Mouse (Mus musculus): ENCODE measurements around the gene Mfn1. TPM values are rescaled to one million over a fixed set of nuclear protein-coding genes. Genes with fewer than 3 reads are reported as not detected.

Mfn1 gene
- polyA plus RNA-seq, 1 experiment = 55.1 TPM

DNA sequence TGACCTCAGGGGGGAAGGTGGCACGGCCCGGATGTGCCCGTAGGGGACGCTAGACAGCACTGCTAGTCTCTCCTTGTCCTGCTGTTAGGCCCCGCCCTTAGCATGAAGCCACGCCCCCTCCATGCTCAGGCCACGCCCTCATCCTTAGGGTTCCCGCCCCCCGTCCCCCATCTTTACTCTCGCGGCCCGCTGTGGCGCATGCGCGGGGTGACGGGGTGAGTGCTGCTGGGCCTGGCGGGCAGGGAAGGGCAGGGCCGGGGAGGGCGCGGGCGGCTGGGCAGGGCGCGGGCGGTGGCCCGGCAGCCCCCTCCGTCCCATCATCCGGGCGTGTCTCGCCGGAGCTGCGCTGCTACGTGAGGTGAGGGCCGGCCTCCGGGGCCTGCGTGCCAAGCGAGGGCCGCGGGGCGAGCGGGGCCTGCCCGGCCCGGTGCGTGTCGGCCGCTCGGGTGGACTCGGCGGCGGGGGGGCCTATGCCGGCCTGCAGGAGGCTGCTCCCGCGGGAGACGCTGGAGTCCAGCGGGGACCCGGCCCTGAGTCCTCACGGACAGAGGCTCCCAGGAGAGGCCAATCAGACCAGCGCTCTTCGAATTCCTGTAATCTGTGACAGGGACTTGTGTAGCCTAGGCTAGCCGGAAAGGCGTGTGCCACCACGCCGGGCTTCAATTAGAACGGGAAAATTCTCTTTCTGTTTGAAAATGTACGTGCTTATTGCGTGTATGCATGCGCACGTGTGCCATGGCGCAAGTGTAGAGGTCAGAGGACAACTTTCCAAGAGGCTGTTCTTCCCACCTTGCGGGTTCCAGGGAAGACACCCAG is 18.7 kb upstream of the Mfn1 start:
- H3K4me3 ChIP-seq (ENCODE audit: insufficient read depth, low read length) = peak overlapping the region; percentile 82
- H3K27ac ChIP-seq (ENCODE audit: insufficient read depth, low read length) = peak overlapping the region; percentile 35
- H3K4me1 ChIP-seq (ENCODE audit: control insufficient read depth, insufficient read depth, low read length) = peaks cover 6% of the 10 kb centered on the region; the same call in 1 of the 2 replicates
- TF ChIP-seq POLR2A (IDR thresholded peaks at IDR 0.05; ENCODE audit: low read depth, low read length) (peak; percentile 71), CTCF (IDR thresholded peaks at IDR 0.05; ENCODE audit: borderline replicate concordance, insufficient read depth, low read length) (peak; percentile 78; the same call in 1 of the 2 replicates)

DNA sequence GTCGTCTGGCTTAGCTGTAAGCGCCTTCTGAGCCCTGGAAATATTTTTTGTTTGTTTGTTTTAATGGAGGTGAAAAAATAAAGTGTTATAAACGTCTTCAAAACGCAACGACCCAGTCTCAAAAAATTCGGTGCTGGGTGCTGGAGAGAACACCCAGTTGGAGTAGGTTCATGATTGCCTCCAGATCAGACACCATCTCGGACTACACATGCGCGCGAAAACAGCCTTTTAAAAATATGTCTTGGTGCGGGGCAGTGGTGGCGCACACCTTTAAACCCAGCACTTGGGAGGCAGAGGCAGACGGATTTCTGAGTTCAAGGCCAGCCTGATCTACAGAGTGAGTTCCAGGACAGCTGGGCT is 18.1 kb upstream of the Mfn1 start:
- H3K4me1 ChIP-seq (ENCODE audit: control insufficient read depth, insufficient read depth, low read length) = peaks cover 6% of the 10 kb centered on the region; the same call in 1 of the 2 replicates
- peak overlapping the region; percentile 82 for H3K4me3 ChIP-seq (ENCODE audit: insufficient read depth, low read length)
- TF ChIP-seq CTCF (IDR thresholded peaks at IDR 0.05; ENCODE audit: borderline replicate concordance, insufficient read depth, low read length) (no peak), POLR2A (IDR thresholded peaks at IDR 0.05; ENCODE audit: low read depth, low read length) (no peak)
- H3K27ac ChIP-seq (ENCODE audit: insufficient read depth, low read length) = peak overlapping the region; percentile 34

DNA sequence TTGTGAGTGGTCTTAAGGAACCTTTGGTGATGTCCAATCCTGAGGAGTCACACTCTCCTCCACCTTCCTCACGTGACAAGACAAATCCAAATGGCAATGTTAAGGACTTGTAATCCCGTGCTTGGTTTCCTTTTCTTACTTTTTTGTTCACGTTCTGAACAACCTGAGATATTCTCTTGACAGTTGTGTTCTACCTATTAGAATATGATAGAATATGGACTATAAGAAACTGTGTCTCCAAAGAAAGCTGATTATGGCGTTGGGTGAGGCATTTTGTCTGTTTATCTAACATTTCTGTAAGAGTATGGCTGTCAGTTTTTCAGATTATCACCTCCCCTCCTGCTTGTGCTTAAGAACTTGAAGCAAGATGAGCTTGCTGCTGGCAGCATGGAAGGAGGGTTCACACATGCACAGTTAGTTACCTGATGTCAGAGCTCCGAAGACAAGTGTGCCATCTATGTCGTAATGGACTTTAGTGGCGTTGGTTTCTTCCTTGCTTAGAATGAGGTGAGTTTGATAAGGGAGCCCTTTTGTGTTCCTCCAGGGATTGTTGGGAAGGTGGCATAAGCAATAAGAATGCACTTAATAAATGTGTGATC is 16.5 kb upstream of the Mfn1 start:
- Histone ChIP-seq H3K4me3 (ENCODE audit: insufficient read depth, low read length) (no peak overlapping the region), H3K4me1 (ENCODE audit: control insufficient read depth, insufficient read depth, low read length) (peaks cover 6% of the 10 kb centered on the region; the same call in 1 of the 2 replicates), H3K27ac (ENCODE audit: insufficient read depth, low read length) (no peak overlapping the region)
- TF ChIP-seq CTCF (IDR thresholded peaks at IDR 0.05; ENCODE audit: borderline replicate concordance, insufficient read depth, low read length) (no peak), POLR2A (IDR thresholded peaks at IDR 0.05; ENCODE audit: low read depth, low read length) (no peak)

DNA sequence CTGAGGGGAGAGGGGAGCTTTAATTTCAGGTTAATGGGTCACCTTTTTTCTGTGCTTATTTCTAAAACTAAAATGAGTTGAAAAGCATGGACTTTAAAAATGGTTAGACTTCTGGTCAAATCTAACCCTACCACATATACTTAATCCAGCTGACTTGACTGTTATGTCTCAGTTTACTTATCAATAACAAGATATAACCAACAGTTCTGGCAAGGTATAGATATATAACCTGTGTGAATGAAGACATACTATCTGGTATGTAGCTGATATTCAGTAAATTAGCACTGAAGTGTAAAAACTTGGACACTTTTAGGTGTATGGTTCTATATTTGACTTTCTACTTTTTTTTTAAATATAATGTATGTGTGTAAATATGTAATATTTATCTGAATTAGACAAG is 15.7 kb upstream of the Mfn1 start:
- peaks cover 6% of the 10 kb centered on the region; the same call in 1 of the 2 replicates for H3K4me1 ChIP-seq (ENCODE audit: control insufficient read depth, insufficient read depth, low read length)
- TF ChIP-seq CTCF (IDR thresholded peaks at IDR 0.05; ENCODE audit: borderline replicate concordance, insufficient read depth, low read length) = no peak
- TF ChIP-seq POLR2A (IDR thresholded peaks at IDR 0.05; ENCODE audit: low read depth, low read length) = no peak
- no peak overlapping the region for H3K27ac ChIP-seq (ENCODE audit: insufficient read depth, low read length)
- no peak overlapping the region for H3K4me3 ChIP-seq (ENCODE audit: insufficient read depth, low read length)

DNA sequence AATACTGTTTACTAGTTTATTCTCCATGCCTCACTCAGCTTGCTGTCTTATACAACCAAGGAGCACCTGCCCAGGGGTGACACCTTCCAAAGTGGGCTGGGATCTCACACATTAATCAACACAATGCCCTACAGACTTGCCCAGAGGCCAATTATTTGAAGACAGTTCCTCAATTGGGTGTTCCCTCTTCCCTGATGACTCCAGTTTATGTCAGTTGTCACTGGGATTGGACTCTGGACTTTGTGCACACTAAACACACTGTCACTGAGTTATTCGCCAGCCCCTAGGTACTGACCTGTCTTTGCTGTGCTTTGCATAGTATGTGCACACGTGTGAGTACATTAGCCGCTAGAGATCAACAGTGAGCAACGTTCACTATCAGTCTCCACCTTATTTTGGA is 2.1 kb upstream of the Mfn1 start:
- H3K4me1 ChIP-seq (ENCODE audit: control insufficient read depth, insufficient read depth, low read length) = no peaks in the 10 kb centered on the region
- no peak overlapping the region for H3K4me3 ChIP-seq (ENCODE audit: insufficient read depth, low read length)
- TF ChIP-seq POLR2A (IDR thresholded peaks at IDR 0.05; ENCODE audit: low read depth, low read length) (no peak), CTCF (IDR thresholded peaks at IDR 0.05; ENCODE audit: borderline replicate concordance, insufficient read depth, low read length) (no peak)
- no peak overlapping the region for H3K27ac ChIP-seq (ENCODE audit: insufficient read depth, low read length)

DNA sequence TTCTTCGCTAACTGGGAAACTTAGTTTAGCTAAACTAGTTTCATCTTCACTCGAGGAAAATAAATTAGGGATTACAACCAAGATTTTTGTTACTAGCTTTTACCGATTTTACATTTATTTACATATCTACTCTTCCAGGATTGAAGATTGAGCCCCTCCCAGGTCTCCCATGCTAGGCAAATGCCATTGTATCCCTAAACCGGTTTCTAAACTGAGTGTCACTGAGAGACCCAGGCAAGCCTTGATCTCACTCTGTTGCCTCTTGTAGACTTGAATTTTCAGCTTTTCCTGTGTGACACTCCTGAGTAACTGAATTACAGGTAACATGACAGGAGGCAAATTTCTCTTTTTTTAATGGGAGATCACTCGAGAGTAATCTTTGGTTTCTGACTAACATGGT is 776 bp downstream of the Mfn1 start:
- H3K4me1 ChIP-seq (ENCODE audit: control insufficient read depth, insufficient read depth, low read length) = no peaks in the 10 kb centered on the region
- H3K27ac ChIP-seq (ENCODE audit: insufficient read depth, low read length) = no peak overlapping the region
- TF ChIP-seq POLR2A (IDR thresholded peaks at IDR 0.05; ENCODE audit: low read depth, low read length) = no peak
- TF ChIP-seq CTCF (IDR thresholded peaks at IDR 0.05; ENCODE audit: borderline replicate concordance, insufficient read depth, low read length) = no peak
- H3K4me3 ChIP-seq (ENCODE audit: insufficient read depth, low read length) = peak overlapping the region; percentile 99

DNA sequence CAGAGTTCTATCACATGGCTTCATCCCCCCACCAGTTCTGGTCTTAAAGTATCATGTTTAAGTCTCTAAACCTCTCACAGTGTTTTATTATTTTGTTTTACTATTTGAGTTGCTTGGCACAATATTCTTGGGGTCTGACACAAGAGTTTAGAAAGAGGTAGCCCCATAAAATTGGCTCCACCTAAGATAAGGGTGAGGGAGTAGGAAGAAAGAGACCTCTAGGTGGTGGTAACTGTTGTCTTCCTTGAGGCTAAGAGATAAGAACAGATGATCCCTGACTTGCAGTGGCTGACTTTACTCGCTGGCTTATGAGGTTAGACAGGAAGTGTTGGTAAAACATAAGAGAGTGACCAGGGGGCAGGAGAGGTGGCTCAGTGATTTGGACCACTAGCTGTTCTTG is 6.4 kb downstream of the Mfn1 start:
- Histone ChIP-seq H3K4me1 (ENCODE audit: control insufficient read depth, insufficient read depth, low read length) (no peaks in the 10 kb centered on the region), H3K4me3 (ENCODE audit: insufficient read depth, low read length) (no peak overlapping the region), H3K27ac (ENCODE audit: insufficient read depth, low read length) (no peak overlapping the region)
- TF ChIP-seq CTCF (IDR thresholded peaks at IDR 0.05; ENCODE audit: borderline replicate concordance, insufficient read depth, low read length) (no peak), POLR2A (IDR thresholded peaks at IDR 0.05; ENCODE audit: low read depth, low read length) (no peak)

DNA sequence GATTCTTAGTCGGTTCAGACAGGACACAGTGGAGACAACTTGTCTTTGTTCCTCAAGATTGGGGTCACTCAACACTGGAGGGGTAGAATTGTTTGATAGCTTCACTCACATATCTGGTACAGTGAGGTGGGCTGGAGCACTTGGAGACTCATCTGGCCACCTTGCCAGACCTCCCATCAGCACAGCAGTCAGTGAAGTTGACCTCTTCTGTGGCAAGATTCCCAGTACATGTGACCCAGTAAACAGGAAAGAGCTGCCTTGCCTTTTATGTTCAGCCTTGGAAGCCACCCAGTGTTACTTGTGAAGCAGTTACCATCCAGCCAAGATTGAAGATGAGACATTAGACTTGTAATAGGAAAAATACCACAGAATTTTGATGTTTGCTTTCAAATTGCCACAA is 8.3 kb downstream of the Mfn1 start:
- Histone ChIP-seq H3K27ac (ENCODE audit: insufficient read depth, low read length) (no peak overlapping the region), H3K4me3 (ENCODE audit: insufficient read depth, low read length) (no peak overlapping the region), H3K4me1 (ENCODE audit: control insufficient read depth, insufficient read depth, low read length) (no peaks in the 10 kb centered on the region)
- TF ChIP-seq CTCF (IDR thresholded peaks at IDR 0.05; ENCODE audit: borderline replicate concordance, insufficient read depth, low read length) = no peak
- TF ChIP-seq POLR2A (IDR thresholded peaks at IDR 0.05; ENCODE audit: low read depth, low read length) = no peak

DNA sequence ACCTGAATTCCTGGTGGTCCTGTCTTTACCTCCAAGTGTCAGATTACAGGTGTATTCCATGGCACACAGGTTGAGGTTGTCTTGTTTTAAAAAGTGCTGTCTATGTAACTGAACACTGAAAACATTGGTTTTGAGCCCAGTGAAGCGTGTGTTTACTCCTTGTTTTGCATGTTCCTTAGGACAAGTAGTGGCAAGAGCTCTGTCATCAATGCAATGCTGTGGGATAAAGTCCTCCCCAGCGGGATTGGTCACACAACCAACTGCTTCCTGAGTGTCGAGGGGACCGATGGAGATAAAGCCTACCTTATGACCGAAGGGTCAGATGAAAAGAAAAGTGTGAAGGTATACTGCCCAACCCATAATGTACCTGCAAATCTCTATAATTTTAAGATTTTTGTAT is 8.8 kb downstream of the Mfn1 start:
- H3K4me1 ChIP-seq (ENCODE audit: control insufficient read depth, insufficient read depth, low read length) = no peaks in the 10 kb centered on the region
- TF ChIP-seq CTCF (IDR thresholded peaks at IDR 0.05; ENCODE audit: borderline replicate concordance, insufficient read depth, low read length) (no peak), POLR2A (IDR thresholded peaks at IDR 0.05; ENCODE audit: low read depth, low read length) (no peak)
- no peak overlapping the region for H3K4me3 ChIP-seq (ENCODE audit: insufficient read depth, low read length)
- no peak overlapping the region for H3K27ac ChIP-seq (ENCODE audit: insufficient read depth, low read length)

DNA sequence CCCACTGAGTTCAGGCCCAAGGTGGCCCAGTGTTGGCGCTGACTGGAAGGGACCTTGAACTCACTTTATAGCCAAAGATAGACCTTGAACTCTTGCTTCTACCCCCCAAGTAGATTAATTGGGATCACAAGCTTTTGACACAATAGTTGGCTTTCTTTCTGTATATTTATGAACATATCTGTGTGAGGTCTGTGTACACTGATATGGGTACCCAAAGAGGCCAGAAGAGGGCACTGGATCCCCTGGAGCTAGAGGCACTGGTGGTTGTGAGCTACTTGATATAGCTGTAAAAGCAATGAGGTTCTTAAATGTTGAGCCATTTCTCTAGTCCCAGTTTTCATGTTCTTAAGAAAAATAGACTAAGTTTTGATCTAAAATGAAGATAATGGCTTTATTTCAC is 23.8 kb downstream of the Mfn1 start:
- Histone ChIP-seq H3K4me3 (ENCODE audit: insufficient read depth, low read length) (no peak overlapping the region), H3K4me1 (ENCODE audit: control insufficient read depth, insufficient read depth, low read length) (no peaks in the 10 kb centered on the region), H3K27ac (ENCODE audit: insufficient read depth, low read length) (no peak overlapping the region)
- TF ChIP-seq CTCF (IDR thresholded peaks at IDR 0.05; ENCODE audit: borderline replicate concordance, insufficient read depth, low read length) (no peak), POLR2A (IDR thresholded peaks at IDR 0.05; ENCODE audit: low read depth, low read length) (no peak)
